8 mouse cellular contexts compared by ENCODE assay signal in genomic region chrX:152232781-152233763, GRCm38 (mm10). TPM values are rescaled to one million over a fixed set of nuclear protein-coding genes. Genes with fewer than 3 reads are reported as not detected.
DNase-seq lines count a peak whose midpoint lies in the region; ATAC-seq and TF ChIP-seq lines count a peak whose summit lies in the region.

Gene Kdm5c, plus strand, starts transcription at chrX:152233020.

- H3K4me1 ChIP-seq in hindbrain, postnatal 0 days (ENCODE audit: insufficient read depth, low read length): peaks cover 4% of the 10 kb centered on the region; the same call in 1 of the 2 replicates

- peak within 1 kb of the TSS; percentile 92 for H3K9ac ChIP-seq in hindbrain, postnatal 0 days (replicated peaks; ENCODE audit: low read length)

- peak within 1 kb of the TSS; percentile 77 for H3K4me2 ChIP-seq in hindbrain, postnatal 0 days (ENCODE audit: low read depth, low read length)

- peak within 1 kb of the TSS; percentile 97 for H3K27ac ChIP-seq in gastrocnemius, adult 2 months
- H3K27ac ChIP-seq in hindbrain, postnatal 0 days: peak within 1 kb of the TSS; percentile 80
- H3K27ac ChIP-seq in left cerebral cortex, adult 2 months: peak within 1 kb of the TSS; percentile 97

- under 1% methylated on average over 69 of the region's 69 CpGs for WGBS in hindbrain, postnatal 0 days

- intact Hi-C loops in gastrocnemius, adult 2 months (cut with DNase I): loop anchor here (5.0 kb wide), 2 partner anchors 56 to 109 kb away; partner anchors contain the start of gene Tspyl2
- intact Hi-C loops in left cerebral cortex, adult 2 months (cut with DNase I): loop anchor here (5.0 kb wide), 1 partner anchor 1756 kb away; no protein-coding TSS in a partner anchor

- no peaks in the 10 kb centered on the region; the same call in 1 of the 2 replicates for H3K27me3 ChIP-seq in hindbrain, postnatal 0 days (ENCODE audit: insufficient read depth, low read length)

- H3K9me3 ChIP-seq in hindbrain, postnatal 0 days (ENCODE audit: low read length): no peaks in the 10 kb centered on the region

- H3K36me3 ChIP-seq in hindbrain, postnatal 0 days (ENCODE audit: insufficient read depth, low read length): peaks cover 4% of the 10 kb centered on the region; the same call in 1 of the 2 replicates

- TF ChIP-seq CTCF in gastrocnemius, adult 2 months (IDR thresholded peaks at IDR 0.05): no peak
- no peak for TF ChIP-seq CTCF in hindbrain, postnatal 0 days (IDR thresholded peaks at IDR 0.05; ENCODE audit: low read depth)
- no peak for TF ChIP-seq CTCF in left cerebral cortex, adult 2 months (IDR thresholded peaks at IDR 0.05)

- peak; percentile 98 for DNase-seq in ZHBTc4 (ENCODE audit: low read depth, low spot score)
- DNase-seq in gastrocnemius, adult 2 months: peak; percentile 95
- peak; percentile 100 for DNase-seq in hindbrain, postnatal 0 days (ENCODE audit: low spot score)
- DNase-seq in left cerebral cortex, adult 2 months (ENCODE audit: extremely low spot score in 1 of 2, low spot score in 2 of 2): peak; percentile 92 to 96
- DNase-seq in right cerebral cortex, adult 2 months (ENCODE audit: low spot score in 2 of 2): peak; percentile 93 to 97
- peak; percentile 92 for DNase-seq in urinary bladder, postnatal 14 days (ENCODE audit: low spot score)

- ATAC-seq in common myeloid progenitor, adult 5-6 weeks (replicated peaks; ENCODE audit: low read depth, poor library complexity, severe bottlenecking): peak; percentile 99
- ATAC-seq in hindbrain, postnatal 0 days: peak; percentile 98
- ATAC-seq in megakaryocyte, adult 5-6 weeks (ENCODE audit: poor library complexity, severe bottlenecking): peak; percentile 97

- H3K4me3 ChIP-seq in gastrocnemius, adult 2 months: peak within 1 kb of the TSS; percentile 100
- peak within 1 kb of the TSS; percentile 93 for H3K4me3 ChIP-seq in hindbrain, postnatal 0 days (ENCODE audit: low read length)
- H3K4me3 ChIP-seq in left cerebral cortex, adult 2 months: peak within 1 kb of the TSS; percentile 96

RNA-seq across cellular contexts. Expression of gene Kdm5c, which starts in this region (rescaled TPM):
- total RNA-seq in common myeloid progenitor, adult 5-6 weeks (2017): 39.6 and 59.4 TPM in 2 replicates
- total RNA-seq in gastrocnemius, adult 2 months (2021): 10 to 100 TPM; 19.4 to 33.7 TPM
- total RNA-seq in hindbrain, postnatal 0 days (2014; rRNA removed): 54.5 and 55.6 TPM in 2 replicates
- polyA plus RNA-seq in hindbrain, postnatal 0 days (2015; fragmentation: Nextera tagmentation; extraction: Ambion mirVana): 17.4 and 24.5 TPM in 2 replicates
- 10 to 100 TPM; 52.9 to 64.1 TPM for total RNA-seq in left cerebral cortex, adult 2 months (2021)
- total RNA-seq in megakaryocyte, adult 5-6 weeks (2015): 21.1 and 21.9 TPM in 2 replicates
- total RNA-seq in megakaryocyte, adult 5-6 weeks (2017): 29.1 and 31.0 TPM in 2 replicates

Comparison
In these comparisons a context has a peak if more than half of its experiments do, and no peak if none do; other contexts are left out.
1. Peak in every context shown above with its lines: DNase-seq, ATAC-seq, H3K4me3 ChIP-seq and H3K27ac ChIP-seq.